Mouse (Mus musculus) A20 (cell line): ENCODE measurements around the gene Rnf183.

Experiments
- DNase-seq: peaks from one replicate; pipeline ENCODE4 v3.0.0-alpha.2; 2011; ENCODE audit warnings: low read depth, low spot score

The Rnf183 gene

GRCm38 (mm10) chr4:62430678-62431077 is 4.4 kb downstream of the Rnf183 start:
- DNase-seq = peak; percentile 71

GRCm38 (mm10) chr4:62429616-62430015 is 5.4 kb downstream of the Rnf183 start:
- peak; percentile 67 for DNase-seq

GRCm38 (mm10) chr4:62427978-62428758 is 6.9 kb downstream of the Rnf183 start:
- DNase-seq = no peak

- no peak for DNase-seq
Measured at GRCm38 (mm10) chr4:62425891-62426290, 9.2 kb downstream of the Rnf183 start.

- no peak for DNase-seq
Measured at GRCm38 (mm10) chr4:62419091-62419490, 16.0 kb downstream of the Rnf183 start.

GRCm38 (mm10) chr4:62418448-62418847 is 16.6 kb downstream of the Rnf183 start:
- no peak for DNase-seq

- no peak for DNase-seq
Measured at GRCm38 (mm10) chr4:62411606-62412005, 23.4 kb downstream of the Rnf183 start.

- no peak for DNase-seq
Measured at GRCm38 (mm10) chr4:62410325-62410724, 24.7 kb downstream of the Rnf183 start.

- peak; percentile 20 for DNase-seq
Measured at GRCm38 (mm10) chr4:62409615-62410014, 25.4 kb downstream of the Rnf183 start.

- peak; percentile 98 for DNase-seq
Measured at GRCm38 (mm10) chr4:62408601-62409282, 26.3 kb downstream of the Rnf183 start, which contains the start of the genes Cdc26 and Prpf4. Cdc26 (minus strand) TSS chr4:62408642. Prpf4 (plus strand) TSS chr4:62408797.

- peak; percentile 69 for DNase-seq
Measured at GRCm38 (mm10) chr4:62407730-62408582, 27.1 kb downstream of the Rnf183 start.

- DNase-seq = no peak
Measured at GRCm38 (mm10) chr4:62406133-62406532, 28.9 kb downstream of the Rnf183 start.

- no peak for DNase-seq
Measured at GRCm38 (mm10) chr4:62398956-62399355, 36.1 kb downstream of the Rnf183 start.

GRCm38 (mm10) chr4:62397616-62398365 is 37.3 kb downstream of the Rnf183 start:
- no peak for DNase-seq

- no peak for DNase-seq
Measured at GRCm38 (mm10) chr4:62395806-62396205, 39.2 kb downstream of the Rnf183 start.

- DNase-seq = no peak
Measured at GRCm38 (mm10) chr4:62393459-62393858, 41.6 kb downstream of the Rnf183 start.

GRCm38 (mm10) chr4:62391892-62392291 is 43.2 kb downstream of the Rnf183 start:
- no peak for DNase-seq

- DNase-seq = no peak
Measured at GRCm38 (mm10) chr4:62389592-62390512, 45.2 kb downstream of the Rnf183 start.

GRCm38 (mm10) chr4:62385439-62385838 is 49.6 kb downstream of the Rnf183 start:
- no peak for DNase-seq

GRCm38 (mm10) chr4:62384159-62384558 is 50.9 kb downstream of the Rnf183 start:
- no peak for DNase-seq
